19 mouse cellular contexts compared by ENCODE assay signal in the genomic region with DNA sequence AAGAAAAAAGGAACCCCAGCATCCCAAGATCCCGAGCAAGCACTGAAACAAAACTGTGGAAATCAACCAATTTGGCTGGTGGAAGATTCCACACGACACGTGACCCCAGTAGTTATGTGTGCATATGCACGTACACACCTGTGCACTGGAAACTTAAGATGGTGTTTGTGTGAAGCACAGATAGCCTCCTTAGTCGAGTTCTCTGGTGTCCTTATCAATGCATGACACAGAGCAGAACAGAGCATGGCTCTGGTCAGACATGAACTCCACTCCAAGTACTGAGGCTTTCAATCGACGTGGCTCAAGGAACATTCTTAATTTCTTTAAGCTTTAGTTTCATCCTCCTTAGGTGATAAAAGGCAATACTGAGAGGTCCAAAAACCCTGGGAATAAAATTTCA. TPM values are rescaled to one million over a fixed set of nuclear protein-coding genes. Genes with fewer than 3 reads are reported as not detected.
"Had no signal": no experiment of that assay in that cellular context is flagged by ENCODE, and none has a peak within 500 bp of the region (broad histone marks: within the 10 kb centered on the region; RNA-seq: fewer than 3 reads in every experiment).

No protein-coding gene starts in this region.

- H3K36me3 ChIP-seq: intestine, embryonic 15.5 days; limb, embryonic 12.5 days; limb, embryonic 15.5 days; lung, embryonic 15.5 days; midbrain, embryonic 15.5 days had no signal

- ATAC-seq: intestine, embryonic 15.5 days; midbrain, embryonic 15.5 days had no signal

- H3K9ac ChIP-seq: intestine, embryonic 15.5 days; limb, embryonic 12.5 days; limb, embryonic 15.5 days; lung, embryonic 15.5 days; midbrain, embryonic 12.5 days; midbrain, embryonic 15.5 days; neural tube, embryonic 13.5 days had no signal

- H3K4me3 ChIP-seq: intestine, embryonic 15.5 days; limb, embryonic 12.5 days; limb, embryonic 15.5 days; lung, embryonic 15.5 days; midbrain, embryonic 12.5 days; midbrain, embryonic 15.5 days; neural tube, embryonic 13.5 days had no signal

- H3K4me2 ChIP-seq: intestine, embryonic 15.5 days; limb, embryonic 12.5 days; limb, embryonic 15.5 days; lung, embryonic 15.5 days; midbrain, embryonic 12.5 days; midbrain, embryonic 15.5 days; neural tube, embryonic 13.5 days had no signal

- DNase-seq: kidney, adult 18-20 months; kidney, adult 9 months; kidney, postnatal 14 days; kidney, postnatal 4 days; left cerebral cortex, postnatal 4 days; lung, adult 18-20 months; lung, postnatal 10 days; lung, postnatal 36 days; retina, postnatal 1 day; thymus, postnatal 36 days had no signal

- H3K27ac ChIP-seq: intestine, embryonic 15.5 days; limb, embryonic 12.5 days; limb, embryonic 15.5 days; lung, embryonic 15.5 days; midbrain, embryonic 15.5 days; stomach, postnatal 0 days had no signal

- H3K27me3 ChIP-seq: intestine, embryonic 15.5 days; midbrain, embryonic 15.5 days had no signal

- H3K9me3 ChIP-seq: intestine, embryonic 15.5 days; limb, embryonic 12.5 days; limb, embryonic 15.5 days; lung, embryonic 15.5 days; midbrain, embryonic 12.5 days; midbrain, embryonic 15.5 days; neural tube, embryonic 13.5 days had no signal

RNA-seq across cellular contexts. Expression of gene Nos3, which starts 18.3 kb away (rescaled TPM):
- total RNA-seq: neutrophil, adult 5-6 weeks had no signal

RNA-seq across cellular contexts. Expression of gene Atg9b, which starts 45.6 kb away (rescaled TPM):
- total RNA-seq: neutrophil, adult 5-6 weeks had no signal
